Mouse (Mus musculus) kidney, adult 8-10 months (tissue): ENCODE data around the gene Plekhh2.
A peak's percentile ranks its signal among the peaks of the same experiment; 100 is the strongest.

Experiments
- DNase-seq, 2 experiments: peaks; one replicate each; pipeline ENCODE4 v3.0.0; 2022

The Plekhh2 gene

GRCm38 (mm10) chr17:84573940-84574339, 62.2 kb downstream of the Plekhh2 start:
- peak; percentile 13 to 26 for DNase-seq

- DNase-seq = no peak
Measured at GRCm38 (mm10) chr17:84575108-84575507, 63.4 kb downstream of the Plekhh2 start.

GRCm38 (mm10) chr17:84576621-84577293, 65.1 kb downstream of the Plekhh2 start:
- no peak for DNase-seq

- no peak for DNase-seq
Measured at GRCm38 (mm10) chr17:84579249-84579648, 67.6 kb downstream of the Plekhh2 start.

GRCm38 (mm10) chr17:84579817-84580216, 68.1 kb downstream of the Plekhh2 start:
- no peak for DNase-seq

- DNase-seq = no peak
Measured at GRCm38 (mm10) chr17:84580821-84581220, 69.1 kb downstream of the Plekhh2 start.

GRCm38 (mm10) chr17:84581740-84582414, 70.2 kb downstream of the Plekhh2 start:
- DNase-seq = no peak

- no peak for DNase-seq
Measured at GRCm38 (mm10) chr17:84584107-84584506, 72.4 kb downstream of the Plekhh2 start.

- no peak for DNase-seq
Measured at GRCm38 (mm10) chr17:84585104-84585503, 73.4 kb downstream of the Plekhh2 start.

GRCm38 (mm10) chr17:84590065-84590464, 78.4 kb downstream of the Plekhh2 start:
- DNase-seq = no peak

- no peak for DNase-seq
Measured at GRCm38 (mm10) chr17:84591431-84592150, 79.9 kb downstream of the Plekhh2 start.

GRCm38 (mm10) chr17:84596015-84596441, 84.3 kb downstream of the Plekhh2 start:
- DNase-seq = no peak

GRCm38 (mm10) chr17:84596501-84596900, 84.8 kb downstream of the Plekhh2 start:
- DNase-seq = no peak

- DNase-seq = no peak
Measured at GRCm38 (mm10) chr17:84597859-84598258, 86.2 kb downstream of the Plekhh2 start.

GRCm38 (mm10) chr17:84598928-84599327, 87.2 kb downstream of the Plekhh2 start:
- DNase-seq = no peak

- DNase-seq = peak; percentile 19 to 63
Measured at GRCm38 (mm10) chr17:84600051-84600983, 88.6 kb downstream of the Plekhh2 start.

- no peak for DNase-seq
Measured at GRCm38 (mm10) chr17:84601805-84602204, 90.1 kb downstream of the Plekhh2 start.

- DNase-seq = peak; percentile 57 to 75
Measured at GRCm38 (mm10) chr17:84603202-84603627, 91.5 kb downstream of the Plekhh2 start.

- no peak for DNase-seq
Measured at GRCm38 (mm10) chr17:84603709-84604420, 92.2 kb downstream of the Plekhh2 start.

GRCm38 (mm10) chr17:84606976-84607375, 95.3 kb downstream of the Plekhh2 start:
- DNase-seq = no peak

GRCm38 (mm10) chr17:84607617-84608016, 95.9 kb downstream of the Plekhh2 start:
- DNase-seq = no peak

- no peak for DNase-seq
Measured at GRCm38 (mm10) chr17:84608606-84609005, 96.9 kb downstream of the Plekhh2 start.
